Mouse (Mus musculus) cerebellum, adult 11-12 months (tissue): ENCODE results near the gene Aox3.

Experiments
- DNase-seq: peaks from one replicate; pipeline ENCODE4 v3.0.0; 2022

Aox3 gene

DNA sequence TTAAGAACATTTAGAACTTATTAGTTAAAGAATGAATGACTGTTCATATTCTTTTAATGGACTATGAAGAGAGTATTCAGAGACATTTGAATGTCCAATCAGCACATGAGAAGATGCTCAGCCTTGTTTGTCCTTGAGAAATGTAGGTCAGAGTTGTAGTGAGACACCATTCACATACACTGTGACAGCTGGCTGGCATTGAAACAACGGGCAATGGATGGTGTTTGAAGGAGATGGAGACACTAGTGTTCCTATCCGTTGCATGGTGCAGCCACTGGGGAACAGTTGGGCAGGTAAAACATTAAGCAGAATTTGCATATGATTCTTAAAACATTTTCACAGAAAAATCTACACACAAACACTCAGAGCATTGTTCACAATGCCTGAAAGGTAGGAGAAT is 5.9 kb upstream of the Aox3 start:
- DNase-seq, result no peak

- DNase-seq, result no peak
These were observed 2.7 kb upstream of the Aox3 start for GRCm38 (mm10) chr1:58110241-58110640.

DNA sequence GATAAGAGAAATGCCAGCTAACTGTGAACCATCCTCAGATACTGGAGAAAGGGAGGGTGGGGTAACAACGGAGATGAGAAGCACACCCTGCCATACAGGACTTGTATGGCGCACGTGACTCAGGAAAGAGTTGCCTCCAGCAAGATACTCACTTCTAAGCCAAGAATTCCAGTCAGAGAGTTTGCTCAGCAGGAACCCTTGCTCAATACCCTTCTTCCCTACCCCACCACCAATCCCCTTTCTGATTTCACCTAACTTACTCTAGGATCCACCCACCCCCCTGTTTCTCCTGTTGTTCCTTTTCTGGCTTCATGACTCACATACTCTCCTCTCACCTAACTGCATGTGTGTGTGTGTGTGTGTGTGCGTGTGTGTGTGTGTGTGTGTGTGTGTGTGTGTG is 1.6 kb upstream of the Aox3 start:
- DNase-seq, result no peak

DNA sequence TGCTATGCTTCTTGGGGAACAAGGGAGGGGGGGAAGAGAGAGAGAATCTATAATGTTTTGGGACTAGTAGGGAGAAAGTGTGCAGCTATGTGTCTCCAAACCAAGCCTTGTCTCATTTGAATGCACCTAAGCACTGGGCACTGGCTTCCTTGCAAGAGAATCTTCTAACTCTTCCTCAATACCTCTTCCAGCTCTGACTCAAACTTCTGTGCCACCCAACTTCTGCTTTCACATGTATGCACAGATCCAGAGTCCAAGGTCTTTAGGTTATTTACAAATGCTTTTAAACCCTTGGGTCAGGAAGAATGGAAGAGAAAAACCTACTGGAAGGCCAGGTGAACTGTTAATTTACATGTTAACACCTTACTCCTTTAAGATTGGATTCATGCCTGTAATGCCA is 511 bp downstream of the Aox3 start:
- no peak for DNase-seq

GRCm38 (mm10) chr1:58114021-58114560 is 1.2 kb downstream of the Aox3 start:
- DNase-seq, result no peak

DNA sequence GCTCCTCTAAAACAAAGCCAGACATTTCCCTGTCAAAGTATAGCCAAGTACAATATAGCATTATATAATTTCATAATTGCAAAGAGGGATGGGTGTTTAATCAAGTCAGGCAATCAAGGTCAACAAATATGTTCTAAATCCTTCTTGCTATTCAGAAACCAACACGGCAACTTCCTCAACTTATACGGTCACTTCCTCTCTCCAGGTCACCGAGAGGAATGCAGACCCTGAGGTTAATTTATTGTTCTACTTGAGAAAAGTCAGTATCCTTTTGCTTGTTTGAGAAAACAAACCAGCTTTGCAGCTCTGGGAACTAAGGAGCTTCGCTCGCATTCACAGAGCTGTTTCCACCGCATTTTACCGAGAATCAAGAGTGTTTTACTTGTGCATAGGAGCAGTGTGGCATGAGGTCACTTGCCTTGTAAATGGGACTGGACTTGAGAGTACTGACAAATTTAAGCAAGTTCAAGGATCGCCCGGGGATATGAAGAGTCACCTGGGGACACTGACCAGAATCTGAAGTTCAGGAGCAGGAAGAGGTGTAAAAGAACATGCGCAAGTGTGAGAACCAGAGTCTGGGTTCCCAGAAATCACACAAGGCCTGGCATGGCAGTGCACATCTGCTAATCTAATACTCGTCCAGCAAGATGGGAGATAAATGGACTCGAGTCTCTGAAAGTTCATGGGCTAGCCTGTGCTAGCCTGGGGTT is 1.9 kb downstream of the Aox3 start:
- no peak for DNase-seq

- DNase-seq, result no peak
These were observed 5.3 kb downstream of the Aox3 start for GRCm38 (mm10) chr1:58118231-58118630.

DNA sequence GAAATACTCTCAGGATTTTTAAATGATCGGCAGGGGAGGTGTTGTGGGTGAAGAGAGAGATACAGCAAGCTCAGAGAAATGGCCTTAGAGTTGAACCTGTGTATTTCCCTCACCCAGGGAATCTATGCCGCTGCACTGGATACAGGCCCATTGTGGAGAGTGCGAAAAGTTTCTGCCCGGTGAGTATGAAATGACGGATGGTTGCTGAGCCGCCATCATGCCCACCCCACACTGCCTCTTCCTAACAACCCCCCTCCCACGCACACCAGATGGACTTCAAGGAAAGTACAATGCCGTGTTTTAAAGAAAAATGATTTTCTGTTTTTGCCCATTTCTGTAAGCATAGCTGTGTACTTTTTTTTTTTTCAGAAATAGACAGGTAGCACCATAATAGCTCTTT is 12.0 kb downstream of the Aox3 start:
- no peak for DNase-seq

GRCm38 (mm10) chr1:58137891-58138290 is 25.0 kb downstream of the Aox3 start:
- no peak for DNase-seq

- DNase-seq, result no peak
These were observed 26.1 kb downstream of the Aox3 start for GRCm38 (mm10) chr1:58138986-58139385.

DNA sequence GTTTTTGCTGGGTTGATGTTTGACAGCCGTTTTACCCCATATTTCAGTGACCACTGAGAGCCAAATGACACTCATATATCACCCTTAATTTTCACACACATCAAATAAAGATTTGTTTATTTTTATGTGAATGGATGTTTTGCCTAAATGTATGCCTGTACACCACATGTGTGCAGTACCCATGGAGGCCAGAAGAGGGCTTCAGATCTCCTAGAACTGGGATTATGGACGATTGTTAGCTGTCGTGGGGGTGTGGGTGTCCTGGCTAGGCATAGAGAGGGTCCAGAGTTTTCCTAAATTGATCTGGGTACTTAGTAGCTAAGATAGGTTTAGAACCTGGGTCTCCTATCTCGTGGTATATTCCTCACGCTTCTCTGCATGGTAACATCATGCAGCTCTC is 27.7 kb downstream of the Aox3 start:
- DNase-seq, result no peak

DNA sequence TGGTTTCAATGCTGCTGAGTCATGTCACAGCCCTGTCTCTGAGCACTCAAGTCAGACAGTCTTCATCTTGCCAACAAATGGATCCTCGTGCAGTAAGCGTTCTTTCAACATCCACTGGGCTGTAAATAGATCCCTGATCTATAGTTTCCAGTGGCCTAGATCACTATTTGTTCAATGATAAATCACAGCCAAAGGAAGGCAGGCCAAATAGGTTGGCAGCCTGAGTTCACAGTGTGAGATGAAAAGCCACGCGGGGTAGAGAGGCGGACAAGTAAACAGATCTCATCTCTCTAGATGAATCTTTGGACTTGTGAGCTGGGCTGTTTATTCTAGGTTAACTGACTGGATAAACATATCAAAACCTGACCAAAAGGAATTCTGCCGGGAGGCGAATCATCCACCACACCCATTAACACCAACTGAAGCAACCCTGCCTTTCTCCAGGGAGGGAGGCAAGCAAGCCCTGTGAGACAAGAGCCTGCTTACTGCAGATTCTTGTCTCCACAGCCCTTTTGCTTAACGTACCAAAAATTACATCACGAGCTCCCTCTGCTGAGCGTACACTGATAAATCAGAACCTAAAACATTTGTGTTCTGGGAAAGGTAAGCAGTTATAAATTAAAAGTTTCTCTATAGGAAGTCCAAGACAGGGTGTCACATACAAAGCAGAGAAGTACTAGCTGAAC is 31.6 kb downstream of the Aox3 start:
- no peak for DNase-seq

GRCm38 (mm10) chr1:58146026-58146425 is 33.1 kb downstream of the Aox3 start:
- DNase-seq, result no peak

DNA sequence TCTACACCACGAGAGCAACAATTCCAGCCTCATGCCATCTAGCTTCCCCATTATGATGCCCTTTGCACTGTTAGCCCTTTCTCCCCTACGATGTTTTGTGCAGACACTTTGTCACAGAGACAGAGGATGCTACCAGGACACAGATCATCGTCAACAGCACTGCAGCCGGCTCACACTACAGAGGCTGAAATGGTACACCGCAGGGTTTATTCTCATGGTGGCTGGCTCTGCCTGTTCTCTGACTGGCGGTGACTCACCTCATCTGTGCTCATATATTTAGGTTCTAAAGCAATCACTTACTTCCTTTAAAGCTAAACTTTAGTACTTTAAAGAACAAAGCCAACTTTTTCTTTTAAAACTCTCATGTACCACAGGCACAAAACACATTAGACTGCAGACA is 34.8 kb downstream of the Aox3 start:
- no peak for DNase-seq

DNA sequence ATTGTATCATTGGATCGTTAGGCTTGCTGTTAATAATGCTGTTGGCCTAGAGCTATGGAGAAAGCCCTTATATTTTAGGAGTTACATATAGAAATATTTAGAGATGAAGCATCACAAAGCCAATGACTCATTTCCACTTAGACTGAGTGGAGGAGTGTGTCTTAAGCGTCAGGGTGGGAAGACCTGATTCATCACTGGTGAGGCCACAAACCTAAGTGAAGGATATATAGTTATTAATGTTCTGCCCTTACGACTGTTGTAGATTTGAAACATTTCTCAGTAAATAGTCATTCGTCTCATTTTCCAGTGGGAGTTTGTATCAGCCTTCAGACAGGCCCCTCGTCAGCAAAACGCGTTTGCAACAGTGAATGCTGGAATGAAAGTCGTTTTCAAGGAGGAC is 39.3 kb downstream of the Aox3 start:
- DNase-seq, result no peak

DNA sequence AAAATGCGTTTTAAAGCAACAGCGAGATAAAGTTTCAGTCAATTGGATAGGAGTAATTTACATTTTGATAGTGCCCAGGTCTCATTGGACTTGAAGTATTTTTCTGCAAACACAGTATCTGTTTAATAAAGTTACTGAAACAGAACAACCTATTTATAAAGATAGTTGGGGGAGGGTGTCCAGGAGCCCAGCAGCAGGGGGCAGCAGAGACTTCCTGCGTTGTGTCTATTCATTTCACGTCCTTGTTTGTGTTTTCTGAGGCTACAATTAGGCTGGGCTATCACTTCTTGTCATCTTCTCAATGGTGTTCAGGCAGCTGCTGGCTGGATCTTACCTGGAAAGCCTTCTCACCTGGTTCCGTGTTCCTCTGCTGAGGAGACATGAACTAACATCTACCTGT is 43.8 kb downstream of the Aox3 start:
- no peak for DNase-seq

DNA sequence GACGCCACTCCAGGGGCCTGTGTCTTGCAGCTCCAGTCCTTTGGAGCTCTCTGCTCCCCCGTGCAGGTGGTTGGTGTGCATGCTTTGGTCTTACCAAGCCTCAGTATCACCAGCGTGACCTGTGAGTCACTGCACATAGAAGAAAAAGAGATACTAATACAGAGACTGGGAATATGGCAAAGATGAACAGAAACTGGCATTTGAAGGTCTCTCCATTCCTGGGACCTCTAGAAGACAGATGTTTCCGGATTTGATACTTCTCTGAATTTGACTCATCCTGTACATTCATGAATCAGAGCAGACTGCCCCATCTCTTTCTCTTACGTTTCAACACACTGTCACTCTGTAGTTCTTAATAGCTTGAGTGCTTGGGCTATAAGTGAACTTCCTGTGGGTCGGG is 57.0 kb downstream of the Aox3 start:
- no peak for DNase-seq

DNA sequence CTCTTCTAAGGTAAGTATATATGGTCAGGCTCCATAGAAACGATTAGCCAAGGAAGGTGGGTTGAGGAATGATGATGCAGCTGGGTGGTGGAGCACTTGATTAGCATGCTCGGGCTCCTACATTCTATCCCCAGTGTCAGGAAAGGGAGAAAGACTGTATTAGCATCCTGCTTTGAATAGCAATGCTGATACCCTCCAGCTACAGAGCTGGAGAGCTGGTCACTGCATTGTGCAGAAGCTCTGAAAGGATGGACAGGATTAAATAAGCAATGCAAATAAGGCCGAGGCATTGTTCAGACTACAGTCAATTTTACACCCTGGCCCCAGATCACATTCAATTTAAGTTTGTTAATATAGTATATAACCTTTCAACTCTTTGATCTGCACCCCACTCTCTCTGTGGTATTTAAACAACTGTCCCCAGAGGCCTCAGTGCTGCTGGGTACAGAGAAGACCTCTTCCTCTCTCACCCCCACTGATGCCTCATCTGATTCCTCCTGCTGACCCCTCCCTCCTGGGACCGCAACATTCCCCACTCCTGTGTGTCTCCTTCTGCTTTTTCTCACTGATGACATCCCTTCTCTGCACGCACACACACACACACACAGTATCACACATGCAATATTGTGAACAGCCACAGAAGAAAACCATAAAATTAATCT is 75.7 kb downstream of the Aox3 start:
- no peak for DNase-seq

DNA sequence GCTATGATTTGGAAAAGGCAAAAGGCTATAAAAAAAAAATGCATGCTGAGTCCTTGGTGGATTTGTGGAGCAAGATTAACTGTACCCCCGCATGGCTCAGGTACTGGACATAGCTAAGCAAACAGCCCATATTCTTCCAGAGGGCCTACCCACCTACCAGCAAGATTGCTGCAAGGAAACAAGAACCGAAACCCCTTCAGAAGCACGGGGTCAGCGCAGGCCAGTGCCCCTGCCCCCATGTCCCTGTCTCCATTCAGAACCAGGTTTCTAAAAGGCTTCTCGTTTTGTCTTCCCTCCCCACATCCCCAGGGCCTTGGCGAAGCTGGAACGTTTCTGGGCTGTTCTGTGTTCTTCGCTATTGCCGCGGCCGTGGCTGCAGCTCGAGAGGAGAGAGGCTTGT is 81.4 kb downstream of the Aox3 start:
- DNase-seq, result no peak

DNA sequence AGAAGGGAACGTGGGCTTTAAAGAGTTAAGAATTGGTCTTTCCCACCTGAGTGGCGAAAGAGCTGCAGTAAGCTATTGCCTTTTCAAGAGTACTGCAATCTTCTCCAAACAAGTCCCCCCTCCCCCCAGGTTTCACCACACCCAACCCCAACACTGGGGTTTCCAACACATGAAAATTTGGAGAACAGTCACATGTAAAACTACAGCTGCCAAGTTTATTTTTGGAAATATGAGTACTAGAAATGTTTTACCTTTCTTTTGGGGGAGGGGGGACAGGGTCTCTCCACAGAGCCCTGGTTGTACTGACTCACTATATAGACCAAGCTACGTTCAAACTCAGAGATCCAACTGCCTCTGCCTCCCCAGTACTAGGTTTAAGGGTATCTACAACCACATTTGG is 82.1 kb downstream of the Aox3 start:
- DNase-seq, result no peak

DNA sequence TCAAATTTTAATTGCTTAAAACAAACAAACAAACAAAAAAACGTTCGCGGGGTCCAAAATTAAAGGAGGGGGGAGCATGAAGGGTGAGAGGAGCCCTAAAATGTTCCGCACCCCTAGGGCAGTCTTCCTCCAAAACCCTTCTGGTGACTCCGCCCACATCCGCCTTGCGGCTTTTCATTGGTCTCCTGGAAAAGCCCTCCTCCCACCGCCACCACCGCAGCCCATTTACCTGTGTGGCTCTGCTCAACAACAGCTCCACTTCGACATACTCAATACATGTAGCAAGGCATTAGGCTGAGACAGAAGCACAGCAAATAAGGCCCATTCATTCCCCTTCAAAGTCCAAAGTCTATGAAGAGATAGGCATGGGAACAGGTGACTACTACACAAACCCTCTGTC is 82.6 kb downstream of the Aox3 start:
- DNase-seq, result no peak

- DNase-seq, result no peak
These were observed 84.1 kb downstream of the Aox3 start for GRCm38 (mm10) chr1:58197023-58197422.

DNA sequence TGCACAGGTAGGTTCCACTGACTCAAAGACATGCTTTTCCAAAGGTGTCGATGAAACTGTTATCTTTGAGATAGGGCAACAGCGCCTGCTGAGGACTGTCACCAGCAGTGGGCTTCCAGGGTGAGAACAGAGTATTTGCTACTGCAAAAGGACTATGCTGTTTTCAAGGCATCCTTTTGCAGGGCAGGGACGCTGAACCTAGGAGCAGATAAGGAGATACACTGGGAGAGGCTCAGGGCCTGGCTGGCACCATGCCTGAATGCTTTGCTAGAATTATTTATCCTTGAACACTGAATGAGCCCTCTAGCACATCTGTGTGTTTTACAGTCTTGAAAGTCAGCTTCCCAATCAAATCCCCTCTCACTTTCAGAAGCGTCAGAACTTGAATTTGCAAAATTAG is 85.5 kb downstream of the Aox3 start:
- no peak for DNase-seq

- DNase-seq, result no peak
These were observed 97.3 kb downstream of the Aox3 start, which contains the start of gene Aox4 for GRCm38 (mm10) chr1:58210203-58210602. TSS of gene Aox4 (plus strand) at chr1:58210397.
